Mouse (Mus musculus): ENCODE measurements at regions not wholly inside any gene's neighbourhood (a gene's known extent, or its start where the extent isn't known, plus 50 kb on each side); places are given as distances from the start of the nearest gene placed in this dataset.
A peak's percentile ranks its signal among the peaks of the same experiment; 100 is the strongest.
"Not testable (repeated sequence)": the region's sequence is repeated elsewhere in the genome, so short reads cannot be mapped to it uniquely, and the experiment has no call there.

GRCm38 (mm10) chr3:81809604-81810003 is 122.8 kb upstream of the Ctso start:
- H3K36me3 ChIP-seq (replicated peaks) = no peaks in the 10 kb centered on the region
- WGBS (ENCODE audit: insufficient replicate concordance) = 54% methylated on average over 2 of the region's 2 CpGs

GRCm38 (mm10) chr3:81820304-81820703 is 112.1 kb upstream of the Ctso start:
- no peaks in the 10 kb centered on the region for H3K4me1 ChIP-seq (replicated peaks)
- H3K4me3 ChIP-seq (replicated peaks) = no peak overlapping the region
- no peak for ATAC-seq (ENCODE audit: insufficient read depth)
- no peak overlapping the region for H3K4me2 ChIP-seq
- no peaks in the 10 kb centered on the region for H3K27me3 ChIP-seq
- no peak overlapping the region for H3K9ac ChIP-seq
- no peak overlapping the region for H3K27ac ChIP-seq (replicated peaks)
- H3K36me3 ChIP-seq (replicated peaks) = no peaks in the 10 kb centered on the region
- H3K9me3 ChIP-seq (replicated peaks) = no peaks in the 10 kb centered on the region
- WGBS (ENCODE audit: insufficient replicate concordance) = 67% methylated on average over 2 of the region's 2 CpGs

More at GRCm38 (mm10) chr3:81809604-81810003, 122.8 kb upstream of the Ctso start:
- H3K4me3 ChIP-seq (replicated peaks) = no peak overlapping the region
- ATAC-seq (ENCODE audit: insufficient read depth) = no peak
- H3K4me2 ChIP-seq = no peak overlapping the region
- H3K9me3 ChIP-seq (replicated peaks) = no peaks in the 10 kb centered on the region
- no peak overlapping the region for H3K27ac ChIP-seq (replicated peaks)
- no peaks in the 10 kb centered on the region for H3K4me1 ChIP-seq (replicated peaks)
- H3K9ac ChIP-seq = no peak overlapping the region
- no peaks in the 10 kb centered on the region for H3K27me3 ChIP-seq

- no peaks in the 10 kb centered on the region for H3K4me1 ChIP-seq (replicated peaks)
- no peak overlapping the region for H3K4me2 ChIP-seq
- no peak for ATAC-seq (ENCODE audit: insufficient read depth)
- 63% methylated on average over 2 of the region's 2 CpGs for WGBS (ENCODE audit: insufficient replicate concordance)
- H3K9ac ChIP-seq = no peak overlapping the region
- H3K36me3 ChIP-seq (replicated peaks) = no peaks in the 10 kb centered on the region
- no peaks in the 10 kb centered on the region for H3K9me3 ChIP-seq (replicated peaks)
- no peak overlapping the region for H3K27ac ChIP-seq (replicated peaks)
- no peak overlapping the region for H3K4me3 ChIP-seq (replicated peaks)
- H3K27me3 ChIP-seq = no peaks in the 10 kb centered on the region
Observed at GRCm38 (mm10) chr3:81829525-81829924, 102.9 kb upstream of the Ctso start.

- ATAC-seq (ENCODE audit: insufficient read depth) = no peak
- Histone ChIP-seq H3K9me3 (replicated peaks) (no peaks in the 10 kb centered on the region), H3K4me2 (no peak overlapping the region), H3K4me3 (replicated peaks) (no peak overlapping the region), H3K27me3 (no peaks in the 10 kb centered on the region), H3K9ac (no peak overlapping the region), H3K4me1 (replicated peaks) (no peaks in the 10 kb centered on the region), H3K27ac (replicated peaks) (no peak overlapping the region), H3K36me3 (replicated peaks) (no peaks in the 10 kb centered on the region)
Observed at GRCm38 (mm10) chr3:81829966-81830599, 102.3 kb upstream of the Ctso start.

GRCm38 (mm10) chr3:81835380-81836157 is 96.8 kb upstream of the Ctso start:
- peak; percentile 52; the same call in 1 of the 2 replicates for ATAC-seq (ENCODE audit: insufficient read depth)
- no peaks in the 10 kb centered on the region for H3K4me1 ChIP-seq (replicated peaks)
- no peak overlapping the region for H3K9ac ChIP-seq
- H3K4me2 ChIP-seq = peak overlapping the region; percentile 32
- WGBS (ENCODE audit: insufficient replicate concordance) = 10% methylated on average over 11 of the region's 11 CpGs
- H3K4me3 ChIP-seq (replicated peaks) = no peak overlapping the region
- no peaks in the 10 kb centered on the region for H3K9me3 ChIP-seq (replicated peaks)
- no peaks in the 10 kb centered on the region for H3K27me3 ChIP-seq
- H3K36me3 ChIP-seq (replicated peaks) = no peaks in the 10 kb centered on the region
- H3K27ac ChIP-seq (replicated peaks) = no peak overlapping the region

GRCm38 (mm10) chr3:81836478-81836877 is 95.9 kb upstream of the Ctso start:
- Histone ChIP-seq H3K9me3 (replicated peaks) (no peaks in the 10 kb centered on the region), H3K27me3 (no peaks in the 10 kb centered on the region), H3K9ac (no peak overlapping the region), H3K4me1 (replicated peaks) (no peaks in the 10 kb centered on the region), H3K4me2 (no peak overlapping the region), H3K27ac (replicated peaks) (no peak overlapping the region), H3K4me3 (replicated peaks) (no peak overlapping the region), H3K36me3 (replicated peaks) (no peaks in the 10 kb centered on the region)
- no peak for ATAC-seq (ENCODE audit: insufficient read depth)
- WGBS (ENCODE audit: insufficient replicate concordance) = 68% methylated on average over 7 of the region's 7 CpGs

GRCm38 (mm10) chr3:81838121-81838520 is 94.3 kb upstream of the Ctso start:
- H3K27ac ChIP-seq (replicated peaks); ATAC-seq (ENCODE audit: insufficient read depth); H3K4me3 ChIP-seq (replicated peaks); H3K9ac ChIP-seq; H3K4me1 ChIP-seq (replicated peaks); H3K36me3 ChIP-seq (replicated peaks); H3K4me2 ChIP-seq; H3K9me3 ChIP-seq (replicated peaks); H3K27me3 ChIP-seq: not testable (repeated sequence)
- WGBS (ENCODE audit: insufficient replicate concordance) = 66% methylated on average over 9 of the region's 9 CpGs

- 56% methylated on average over 1 of the region's 1 CpGs for WGBS (ENCODE audit: insufficient replicate concordance)
- Histone ChIP-seq H3K27me3 (no peaks in the 10 kb centered on the region), H3K4me2 (no peak overlapping the region), H3K4me1 (replicated peaks) (no peaks in the 10 kb centered on the region), H3K27ac (replicated peaks) (no peak overlapping the region), H3K9me3 (replicated peaks) (no peaks in the 10 kb centered on the region), H3K4me3 (replicated peaks) (no peak overlapping the region), H3K9ac (no peak overlapping the region), H3K36me3 (replicated peaks) (no peaks in the 10 kb centered on the region)
- no peak for ATAC-seq (ENCODE audit: insufficient read depth)
Observed at GRCm38 (mm10) chr3:81864487-81864886, 67.9 kb upstream of the Ctso start.
